Comparison of ENCODE assay signal across 9 mouse cellular contexts in the genomic region with DNA sequence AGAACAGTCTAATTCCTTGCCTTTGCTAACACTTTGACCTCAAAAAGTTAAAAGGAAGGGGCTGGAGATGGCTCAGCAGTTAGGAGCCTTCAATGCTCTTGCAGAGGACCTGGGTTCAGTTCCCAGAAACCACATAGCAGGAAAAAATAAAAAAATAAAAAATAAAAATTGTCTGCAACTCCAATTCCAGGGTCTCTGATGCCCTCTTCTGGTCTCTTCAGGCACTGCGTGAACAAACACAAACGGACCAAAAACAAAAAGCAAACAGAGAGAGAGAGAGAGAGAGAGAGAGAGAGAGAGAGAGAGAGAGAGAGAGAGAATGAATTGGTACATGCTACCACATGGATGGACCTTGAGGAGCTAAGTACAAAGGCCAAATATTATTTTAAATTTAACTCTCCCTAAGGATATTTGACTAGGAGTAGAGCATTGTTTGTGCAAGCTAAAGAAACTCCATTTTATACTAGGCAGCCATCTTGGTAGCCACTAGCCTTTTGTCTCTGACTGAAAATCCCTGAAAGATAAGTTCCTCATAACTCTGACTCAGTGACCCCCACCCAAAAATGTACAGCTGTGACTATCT. TPM values are rescaled to one million over a fixed set of nuclear protein-coding genes. Genes with fewer than 3 reads are reported as not detected.
A peak's percentile ranks its signal among the peaks of the same experiment; 100 is the strongest.
DNase-seq lines count a peak whose midpoint lies in the region; ATAC-seq and TF ChIP-seq lines count a peak whose summit lies in the region.
"Had no signal": no experiment of that assay in that cellular context is flagged by ENCODE, and none has a peak within 500 bp of the region (broad histone marks: within the 10 kb centered on the region; RNA-seq: fewer than 3 reads in every experiment).

No protein-coding gene starts in this region.

- H3K9me3 ChIP-seq in embryonic facial prominence, embryonic 11.5 days (replicated peaks; ENCODE audit: control insufficient read depth, low read length), result no peaks in the 10 kb centered on the region
- H3K9me3 ChIP-seq in intestine, postnatal 0 days (ENCODE audit: control insufficient read depth), result no peaks in the 10 kb centered on the region
- H3K9me3 ChIP-seq in liver, embryonic 15.5 days (replicated peaks), result no peaks in the 10 kb centered on the region
- H3K9me3 ChIP-seq: hindbrain, embryonic 15.5 days had no signal

- no peak overlapping the region for H3K27ac ChIP-seq in embryonic facial prominence, embryonic 11.5 days (replicated peaks; ENCODE audit: low read depth, low read length)
- peak overlapping the region; percentile 47; the same call in 1 of the 2 replicates for H3K27ac ChIP-seq in intestine, postnatal 0 days (ENCODE audit: low read depth, low read length)
- peak overlapping the region; percentile 38; the same call in 1 of the 2 replicates for H3K27ac ChIP-seq in liver, embryonic 15.5 days (replicated peaks)
- H3K27ac ChIP-seq: hindbrain, embryonic 15.5 days had no signal

- TF ChIP-seq CTCF in intestine, postnatal 0 days (IDR thresholded peaks at IDR 0.05; ENCODE audit: low read depth), result peak; percentile 77

- H3K36me3 ChIP-seq in embryonic facial prominence, embryonic 11.5 days (replicated peaks; ENCODE audit: control insufficient read depth, insufficient read depth, low read depth, low read length), result no peaks in the 10 kb centered on the region
- no peaks in the 10 kb centered on the region for H3K36me3 ChIP-seq in intestine, postnatal 0 days (ENCODE audit: control insufficient read depth, insufficient read depth)
- H3K36me3 ChIP-seq in liver, embryonic 15.5 days (replicated peaks), result no peaks in the 10 kb centered on the region
- H3K36me3 ChIP-seq: hindbrain, embryonic 15.5 days had no signal

- no peak overlapping the region for H3K4me3 ChIP-seq in embryonic facial prominence, embryonic 11.5 days (ENCODE audit: low read depth, low read length)
- H3K4me3 ChIP-seq in intestine, postnatal 0 days (ENCODE audit: low read depth, low read length), result no peak overlapping the region
- no peak overlapping the region; the same call in 1 of the 2 replicates for H3K4me3 ChIP-seq in liver, embryonic 15.5 days (replicated peaks)
- H3K4me3 ChIP-seq: hindbrain, embryonic 15.5 days had no signal

- ATAC-seq in cerebellum, adult (ENCODE audit: insufficient number of reproducible peaks, low FRiP score, low TSS enrichment), result no peak
- ATAC-seq in embryonic facial prominence, embryonic 11.5 days (replicated peaks; ENCODE audit: insufficient number of reproducible peaks, low FRiP score, low TSS enrichment, low read depth), result 0 out of 2 replicates have a peak, but pooled peaks have one; percentile 14
- peak; percentile 35; the same call in 1 of the 2 replicates for ATAC-seq in intestine, postnatal 0 days
- no peak for ATAC-seq in liver, embryonic 15.5 days (ENCODE audit: insufficient read depth)

- WGBS in embryonic facial prominence, embryonic 11.5 days, result 2% methylated on average over 2 of the region's 2 CpGs
- WGBS in intestine, postnatal 0 days, result 0% methylated on average over 2 of the region's 2 CpGs
- WGBS in liver, embryonic 15.5 days (ENCODE audit: insufficient replicate concordance), result 1% methylated on average over 2 of the region's 2 CpGs

- no peaks in the 10 kb centered on the region for H3K27me3 ChIP-seq in embryonic facial prominence, embryonic 11.5 days (ENCODE audit: control insufficient read depth, insufficient read depth, low read length)
- no peaks in the 10 kb centered on the region for H3K27me3 ChIP-seq in intestine, postnatal 0 days (replicated peaks; ENCODE audit: control insufficient read depth, insufficient read depth, low read length)
- H3K27me3 ChIP-seq in liver, embryonic 15.5 days, result no peaks in the 10 kb centered on the region
- H3K27me3 ChIP-seq: hindbrain, embryonic 15.5 days had no signal

- H3K4me1 ChIP-seq in embryonic facial prominence, embryonic 11.5 days (ENCODE audit: control insufficient read depth, insufficient read depth, low read length), result no peaks in the 10 kb centered on the region
- H3K4me1 ChIP-seq in intestine, postnatal 0 days (replicated peaks; ENCODE audit: control insufficient read depth, insufficient read depth, low read length), result no peaks in the 10 kb centered on the region
- H3K4me1 ChIP-seq in liver, embryonic 15.5 days (replicated peaks), result peaks cover 3% of the 10 kb centered on the region; the same call in 1 of the 2 replicates
- H3K4me1 ChIP-seq: hindbrain, embryonic 15.5 days had no signal

- H3K9ac ChIP-seq in embryonic facial prominence, embryonic 11.5 days (replicated peaks; ENCODE audit: low read length), result no peak overlapping the region
- H3K9ac ChIP-seq in intestine, postnatal 0 days (ENCODE audit: low read depth, low read length), result no peak overlapping the region
- H3K9ac ChIP-seq in liver, embryonic 15.5 days, result no peak overlapping the region
- H3K9ac ChIP-seq: hindbrain, embryonic 15.5 days had no signal

- peak; percentile 52 for DNase-seq in cerebellum, adult 11 months
- DNase-seq in 3134 (ENCODE audit: extremely low read depth, insufficient read length, low spot score), result peak; percentile 47
- peak; percentile 64 to 75 for DNase-seq in adrenal gland, postnatal 36 days
- peak; percentile 71 for DNase-seq in embryonic facial prominence, embryonic 11.5 days (ENCODE audit: low spot score)
- peak; percentile 54 to 74 for DNase-seq in right cerebral cortex, postnatal 10 days (ENCODE audit: low spot score in 2 of 2)

- H3K4me2 ChIP-seq in embryonic facial prominence, embryonic 11.5 days (ENCODE audit: low read depth, low read length), result no peak overlapping the region
- H3K4me2 ChIP-seq in intestine, postnatal 0 days (replicated peaks; ENCODE audit: low read depth), result peak overlapping the region; percentile 46
- no peak overlapping the region for H3K4me2 ChIP-seq in liver, embryonic 15.5 days
- H3K4me2 ChIP-seq: hindbrain, embryonic 15.5 days had no signal

RNA-seq across cellular contexts. Expression of gene Sdr9c7, which starts 39.2 kb away (rescaled TPM):
- under 1 TPM; 0.56 to 0.76 TPM for total RNA-seq in adrenal gland, postnatal 36 days (2021)
- polyA plus RNA-seq in embryonic facial prominence, embryonic 11.5 days (2014; fragmentation: Nextera tagmentation; extraction: Ambion mirVana), result not detected in 2 replicates
- polyA plus RNA-seq in intestine, postnatal 0 days (2015; fragmentation: Nextera tagmentation; extraction: Ambion mirVana), result 0.09 TPM in 1 of 2 replicates, not detected in the other
- not detected in 2 replicates for polyA plus RNA-seq in liver, embryonic 15.5 days (2015; fragmentation: Nextera tagmentation; extraction: Ambion mirVana)
- polyA plus RNA-seq: hindbrain, embryonic 15.5 days had no signal

RNA-seq across cellular contexts. Expression of gene Rdh7, which starts 48.9 kb away (rescaled TPM):
- total RNA-seq in adrenal gland, postnatal 36 days (2021), result under 1 TPM in 1 of 2 experiments, not detected in 1; 0.40 TPM
- polyA plus RNA-seq in embryonic facial prominence, embryonic 11.5 days (2014; fragmentation: Nextera tagmentation; extraction: Ambion mirVana), result not detected in 2 replicates
- polyA plus RNA-seq in intestine, postnatal 0 days (2015; fragmentation: Nextera tagmentation; extraction: Ambion mirVana), result 1.1 and 1.2 TPM in 2 replicates
- polyA plus RNA-seq in liver, embryonic 15.5 days (2015; fragmentation: Nextera tagmentation; extraction: Ambion mirVana), result 8.8 and 15.7 TPM in 2 replicates
- polyA plus RNA-seq: hindbrain, embryonic 15.5 days had no signal

Comparison
In these comparisons a context has a peak if more than half of its experiments do, and no peak if none do; other contexts are left out.
1. ATAC-seq: peak in embryonic facial prominence, embryonic 11.5 days (single experiment) and intestine, postnatal 0 days (single experiment); none in cerebellum, adult (single experiment) and liver, embryonic 15.5 days (single experiment).
2. Peak in every context shown above with its lines, with median percentiles within 50 percentile points of each other: DNase-seq.